Mouse (Mus musculus) brain, embryonic 14.5 days (tissue): ENCODE measurements around the gene Rem2.

Experiments
- CTCF ChIP-seq: fragments of 200-500 bp; IDR thresholded peaks from 2 replicates; pipeline ENCODE4 v1.5.1; 2012; ENCODE audit warnings: inconsistent platforms, mild to moderate bottlenecking, moderate library complexity, borderline replicate concordance; ENCODE audit not compliant: insufficient read depth, insufficient read length; ENCODE audit errors: extremely low read depth
- POLR2A ChIP-seq: fragments of 200-500 bp; IDR thresholded peaks from 2 replicates; pipeline ENCODE4 v1.6.1; 2012; ENCODE audit warnings: mild to moderate bottlenecking, inconsistent platforms, borderline replicate concordance; ENCODE audit not compliant: poor library complexity, insufficient read depth, insufficient read length, severe bottlenecking; ENCODE audit errors: extremely low read depth

- no peak for TF ChIP-seq CTCF
- TF ChIP-seq POLR2A: no peak
Observed at GRCm38 (mm10) chr14:54480673-54481072, 4.8 kb downstream of the Rem2 start.
